ENCODE assay signal across 16 mouse cellular contexts in genomic region chr11:43563654-43564244, GRCm38 (mm10). TPM values are rescaled to one million over a fixed set of nuclear protein-coding genes. Genes with fewer than 3 reads are reported as not detected.
DNase-seq lines count a peak whose midpoint lies in the region; ATAC-seq and TF ChIP-seq lines count a peak whose summit lies in the region.
"Had no signal": no experiment of that assay in that cellular context is flagged by ENCODE, and none has a peak within 500 bp of the region (broad histone marks: within the 10 kb centered on the region; RNA-seq: fewer than 3 reads in every experiment).

No protein-coding gene starts in this region.

- TF ChIP-seq CTCF in lung, postnatal 0 days (IDR thresholded peaks at IDR 0.05) = no peak

- H3K36me3 ChIP-seq in heart, embryonic 13.5 days = peaks cover 34% of the 10 kb centered on the region
- H3K36me3 ChIP-seq in lung, postnatal 0 days (ENCODE audit: insufficient read depth, low read length) = no peaks in the 10 kb centered on the region
- H3K36me3 ChIP-seq in limb, embryonic 14.5 days (ENCODE audit: control insufficient read depth, insufficient read depth, low read length) = peaks cover 19% of the 10 kb centered on the region

- no peak for ATAC-seq in heart, embryonic 13.5 days (ENCODE audit: extremely low read depth, insufficient number of reproducible peaks, low FRiP score, low TSS enrichment)
- ATAC-seq in lung, postnatal 0 days = peak; percentile 80
- 0 out of 2 replicates have a peak, but pooled peaks have one; percentile 42 for ATAC-seq in limb, embryonic 14.5 days (ENCODE audit: low FRiP score, low read depth)
- ATAC-seq: intestine, postnatal 0 days had no signal

- no peak for TF ChIP-seq POLR2A in limb, embryonic 14.5 days (IDR thresholded peaks at IDR 0.05; ENCODE audit: borderline replicate concordance, extremely low read depth, insufficient read depth, insufficient read length)

- peaks cover 87% of the 10 kb centered on the region for H3K4me1 ChIP-seq in heart, embryonic 13.5 days
- H3K4me1 ChIP-seq in lung, postnatal 0 days (ENCODE audit: insufficient read depth, low read depth, low read length) = peaks cover 9% of the 10 kb centered on the region; the same call in 1 of the 2 replicates
- H3K4me1 ChIP-seq in limb, embryonic 14.5 days (ENCODE audit: control insufficient read depth, insufficient read depth, low read length) = peaks cover 11% of the 10 kb centered on the region

- no peak overlapping the region for H3K9ac ChIP-seq in heart, embryonic 13.5 days
- no peak overlapping the region for H3K9ac ChIP-seq in lung, postnatal 0 days (replicated peaks; ENCODE audit: low read depth)
- H3K9ac ChIP-seq in limb, embryonic 14.5 days (ENCODE audit: low read depth, low read length, severe bottlenecking) = no peak overlapping the region
- H3K9ac ChIP-seq: embryonic facial prominence, embryonic 13.5 days had no signal

- H3K27ac ChIP-seq in heart, embryonic 13.5 days (replicated peaks) = peak overlapping the region; percentile 75
- 0 out of 2 replicates have a peak overlapping the region, but pooled peaks have one; percentile 21 for H3K27ac ChIP-seq in lung, postnatal 0 days (ENCODE audit: low read length)
- no peak overlapping the region for H3K27ac ChIP-seq in limb, embryonic 14.5 days (replicated peaks; ENCODE audit: low read depth, low read length)
- H3K27ac ChIP-seq: embryonic facial prominence, embryonic 13.5 days had no signal

- DNase-seq in heart, postnatal 10 days = no peak
- DNase-seq in lung, postnatal 0 days (ENCODE audit: low spot score) = peak; percentile 62
- no peak for DNase-seq in lung, postnatal 36 days
- DNase-seq in limb, embryonic 14.5 days (ENCODE audit: low spot score) = no peak
- DNase-seq in urinary bladder, postnatal 36 days (ENCODE audit: low spot score in 2 of 2) = no peak
- no peak for DNase-seq in cerebellum, adult 11-12 months
- DNase-seq in urinary bladder, adult 2 months (ENCODE audit: low spot score) = no peak
- DNase-seq: cerebellum, adult 11 months; gastrocnemius, postnatal 10 days; thymus, postnatal 4 days had no signal

- 58% methylated on average over 10 of the region's 10 CpGs for WGBS in heart, embryonic 13.5 days
- WGBS in lung, postnatal 0 days = 54% methylated on average over 10 of the region's 10 CpGs
- WGBS in limb, embryonic 14.5 days = 67% methylated on average over 10 of the region's 10 CpGs

- no peaks in the 10 kb centered on the region for H3K9me3 ChIP-seq in heart, embryonic 13.5 days
- no peaks in the 10 kb centered on the region for H3K9me3 ChIP-seq in lung, postnatal 0 days (ENCODE audit: low read length)
- no peaks in the 10 kb centered on the region for H3K9me3 ChIP-seq in limb, embryonic 14.5 days (ENCODE audit: control insufficient read depth, low read length)
- H3K9me3 ChIP-seq: embryonic facial prominence, embryonic 13.5 days had no signal

- H3K27me3 ChIP-seq in heart, embryonic 13.5 days (replicated peaks) = no peaks in the 10 kb centered on the region
- no peaks in the 10 kb centered on the region for H3K27me3 ChIP-seq in lung, postnatal 0 days (replicated peaks; ENCODE audit: insufficient read depth, low read length)
- H3K27me3 ChIP-seq in limb, embryonic 14.5 days (ENCODE audit: control insufficient read depth, insufficient read depth, low read length) = no peaks in the 10 kb centered on the region
- H3K27me3 ChIP-seq: embryonic facial prominence, embryonic 13.5 days had no signal

- H3K4me2 ChIP-seq in heart, embryonic 13.5 days = no peak overlapping the region
- H3K4me2 ChIP-seq in lung, postnatal 0 days (replicated peaks; ENCODE audit: low read depth, low read length) = no peak overlapping the region
- H3K4me2 ChIP-seq in limb, embryonic 14.5 days (replicated peaks; ENCODE audit: low read depth, low read length, severe bottlenecking) = no peak overlapping the region
- H3K4me2 ChIP-seq: embryonic facial prominence, embryonic 13.5 days had no signal

- no peak overlapping the region for H3K4me3 ChIP-seq in heart, embryonic 13.5 days
- no peak overlapping the region for H3K4me3 ChIP-seq in lung, postnatal 0 days (ENCODE audit: low read depth, low read length)
- no peak overlapping the region for H3K4me3 ChIP-seq in limb, embryonic 14.5 days (replicated peaks; ENCODE audit: low read length)
- H3K4me3 ChIP-seq: embryonic facial prominence, embryonic 13.5 days had no signal

- no peak for TF ChIP-seq EP300 in lung, postnatal 0 days (IDR thresholded peaks at IDR 0.05)

- intact Hi-C loops in heart, postnatal 10 days (cut with DNase I) = no loop called here

RNA-seq across cellular contexts. Expression of gene 4933415A04Rik, which starts 23.1 kb away (rescaled TPM):
- polyA plus RNA-seq in heart, embryonic 13.5 days (2015; fragmentation: Nextera tagmentation; extraction: Ambion mirVana) = 4.7 and 5.0 TPM in 2 replicates
- 1 to 10 TPM; 2.7 to 3.4 TPM for total RNA-seq in heart, postnatal 10 days (2021)
- 2.9 and 3.9 TPM in 2 replicates for polyA plus RNA-seq in lung, postnatal 0 days (2015; fragmentation: Nextera tagmentation; extraction: Ambion mirVana)
- polyA plus RNA-seq in limb, embryonic 14.5 days (2012; rRNA removed) = 0.61 and 0.70 TPM in 2 replicates
- 2.2 and 3.6 TPM in 2 replicates for polyA plus RNA-seq in limb, embryonic 14.5 days (2014; fragmentation: Nextera tagmentation; extraction: Ambion mirVana)
- 0.50 and 0.55 TPM in 2 replicates for polyA plus RNA-seq in urinary bladder, adult 2 months (2012; rRNA removed)
- total RNA-seq: MEL had no signal

RNA-seq across cellular contexts. Expression of gene Ccnjl, which starts 35.2 kb away (rescaled TPM):
- polyA plus RNA-seq in heart, embryonic 13.5 days (2015; fragmentation: Nextera tagmentation; extraction: Ambion mirVana) = 15.7 and 20.7 TPM in 2 replicates
- total RNA-seq in heart, postnatal 10 days (2021) = 10 to 100 TPM; 10.2 to 11.3 TPM
- 6.5 and 9.4 TPM in 2 replicates for polyA plus RNA-seq in lung, postnatal 0 days (2015; fragmentation: Nextera tagmentation; extraction: Ambion mirVana)
- 5.1 and 5.9 TPM in 2 replicates for polyA plus RNA-seq in limb, embryonic 14.5 days (2012; rRNA removed)
- 7.7 and 11.5 TPM in 2 replicates for polyA plus RNA-seq in limb, embryonic 14.5 days (2014; fragmentation: Nextera tagmentation; extraction: Ambion mirVana)
- 3.3 and 4.0 TPM in 2 replicates for polyA plus RNA-seq in urinary bladder, adult 2 months (2012; rRNA removed)
- total RNA-seq: MEL had no signal

RNA-seq across cellular contexts. Expression of gene Fabp6, which starts 37.6 kb away (rescaled TPM):
- not detected in 2 replicates for polyA plus RNA-seq in heart, embryonic 13.5 days (2015; fragmentation: Nextera tagmentation; extraction: Ambion mirVana)
- total RNA-seq in heart, postnatal 10 days (2021) = not detected
- 0.47 TPM in 1 of 2 replicates, not detected in the other for polyA plus RNA-seq in lung, postnatal 0 days (2015; fragmentation: Nextera tagmentation; extraction: Ambion mirVana)
- 0.49 TPM in 1 of 2 replicates, not detected in the other for polyA plus RNA-seq in limb, embryonic 14.5 days (2012; rRNA removed)
- not detected in 2 replicates for polyA plus RNA-seq in limb, embryonic 14.5 days (2014; fragmentation: Nextera tagmentation; extraction: Ambion mirVana)
- 1.6 and 3.0 TPM in 2 replicates for polyA plus RNA-seq in urinary bladder, adult 2 months (2012; rRNA removed)
- total RNA-seq: gastrocnemius, postnatal 10 days; left cerebral cortex, adult 18-20 months; MEL had no signal
- polyA plus RNA-seq: embryonic facial prominence, embryonic 13.5 days; spleen, adult 2 months had no signal
